26 mouse cellular contexts compared by ENCODE assay signal in genomic region chr2:170579551-170579950, GRCm38 (mm10). TPM values are rescaled to one million over a fixed set of nuclear protein-coding genes. Genes with fewer than 3 reads are reported as not detected.
DNase-seq lines count a peak whose midpoint lies in the region; ATAC-seq and TF ChIP-seq lines count a peak whose summit lies in the region.
"Had no signal": no experiment of that assay in that cellular context is flagged by ENCODE, and none has a peak within 500 bp of the region (broad histone marks: within the 10 kb centered on the region; RNA-seq: fewer than 3 reads in every experiment).

No protein-coding gene starts in this region.

- peak; percentile 7 to 14 for DNase-seq in heart, postnatal 10 days
- peak; percentile 9 to 22 for DNase-seq in left cerebral cortex, postnatal 36 days (ENCODE audit: low spot score in 2 of 2)
- no peak for DNase-seq in left cerebral cortex, adult 2 months (ENCODE audit: extremely low spot score in 1 of 2, low spot score in 2 of 2)
- peak; percentile 33 for DNase-seq in midbrain, postnatal 0 days (ENCODE audit: low spot score)
- DNase-seq in midbrain, embryonic 14.5 days, result no peak
- no peak for DNase-seq in adrenal gland, postnatal 10 days
- DNase-seq: cerebellum, adult 9-10 months; gastrocnemius, adult 2 months; heart, adult 18-20 months; kidney, adult 18-20 months; kidney, postnatal 25 days; layer of hippocampus, adult 9-11 months; thymus, postnatal 36 days had no signal

- H3K4me3 ChIP-seq in heart, embryonic 12.5 days, result no peak overlapping the region
- H3K4me3 ChIP-seq in left cerebral cortex, adult 2 months, result no peak overlapping the region
- no peak overlapping the region for H3K4me3 ChIP-seq in midbrain, postnatal 0 days (ENCODE audit: low read depth, low read length)
- no peak overlapping the region for H3K4me3 ChIP-seq in midbrain, embryonic 14.5 days (replicated peaks; ENCODE audit: low read depth, low read length)
- H3K4me3 ChIP-seq: embryonic facial prominence, embryonic 12.5 days; gastrocnemius, adult 2 months; heart, embryonic 15.5 days; hindbrain, embryonic 10.5 days; liver, embryonic 12.5 days; midbrain, embryonic 13.5 days; neural tube, embryonic 15.5 days had no signal

- WGBS in heart, embryonic 12.5 days, result 79% methylated on average over 10 of the region's 10 CpGs
- WGBS in midbrain, postnatal 0 days, result 82% methylated on average over 10 of the region's 10 CpGs
- WGBS in midbrain, embryonic 14.5 days, result 86% methylated on average over 10 of the region's 10 CpGs

- no peak overlapping the region for H3K27ac ChIP-seq in heart, embryonic 12.5 days (ENCODE audit: poor library complexity, severe bottlenecking)
- no peak overlapping the region for H3K27ac ChIP-seq in left cerebral cortex, adult 2 months
- no peak overlapping the region for H3K27ac ChIP-seq in midbrain, postnatal 0 days (ENCODE audit: low read depth, low read length)
- H3K27ac ChIP-seq in midbrain, embryonic 14.5 days (replicated peaks; ENCODE audit: low read depth, low read length), result no peak overlapping the region
- H3K27ac ChIP-seq: embryonic facial prominence, embryonic 12.5 days; gastrocnemius, adult 2 months; heart, embryonic 15.5 days; hindbrain, embryonic 10.5 days; liver, embryonic 12.5 days; midbrain, embryonic 13.5 days; neural tube, embryonic 15.5 days had no signal

- H3K9me3 ChIP-seq in heart, embryonic 12.5 days (replicated peaks), result no peaks in the 10 kb centered on the region
- no peaks in the 10 kb centered on the region for H3K9me3 ChIP-seq in midbrain, postnatal 0 days (ENCODE audit: low read length)
- no peaks in the 10 kb centered on the region for H3K9me3 ChIP-seq in midbrain, embryonic 14.5 days (ENCODE audit: control insufficient read depth, low read length)
- H3K9me3 ChIP-seq: embryonic facial prominence, embryonic 12.5 days; heart, embryonic 15.5 days; hindbrain, embryonic 10.5 days; liver, embryonic 12.5 days; midbrain, embryonic 13.5 days; neural tube, embryonic 15.5 days had no signal

- no peaks in the 10 kb centered on the region for H3K4me1 ChIP-seq in heart, embryonic 12.5 days (replicated peaks)
- no peaks in the 10 kb centered on the region for H3K4me1 ChIP-seq in midbrain, postnatal 0 days (ENCODE audit: insufficient read depth, low read length)
- no peaks in the 10 kb centered on the region for H3K4me1 ChIP-seq in midbrain, embryonic 14.5 days (ENCODE audit: control insufficient read depth, insufficient read depth, low read length)
- H3K4me1 ChIP-seq: embryonic facial prominence, embryonic 12.5 days; heart, embryonic 15.5 days; liver, embryonic 12.5 days; midbrain, embryonic 13.5 days; neural tube, embryonic 15.5 days had no signal

- H3K27me3 ChIP-seq in heart, embryonic 12.5 days (replicated peaks), result no peaks in the 10 kb centered on the region
- no peaks in the 10 kb centered on the region for H3K27me3 ChIP-seq in midbrain, postnatal 0 days (ENCODE audit: insufficient read depth, low read length)
- H3K27me3 ChIP-seq in midbrain, embryonic 14.5 days (ENCODE audit: control insufficient read depth, insufficient read depth, low read length), result no peaks in the 10 kb centered on the region
- H3K27me3 ChIP-seq: embryonic facial prominence, embryonic 12.5 days; heart, embryonic 15.5 days; liver, embryonic 12.5 days; midbrain, embryonic 13.5 days; neural tube, embryonic 15.5 days had no signal

- TF ChIP-seq CTCF in left cerebral cortex, adult 2 months (IDR thresholded peaks at IDR 0.05), result no peak
- no peak for TF ChIP-seq CTCF in midbrain, postnatal 0 days (IDR thresholded peaks at IDR 0.05)

- no peak for ATAC-seq in heart, embryonic 12.5 days (ENCODE audit: insufficient number of reproducible peaks, low FRiP score)
- ATAC-seq in midbrain, postnatal 0 days (ENCODE audit: low FRiP score), result no peak
- ATAC-seq in midbrain, embryonic 14.5 days (ENCODE audit: low FRiP score, low TSS enrichment), result no peak
- ATAC-seq: liver, embryonic 12.5 days; midbrain, embryonic 13.5 days had no signal

- H3K36me3 ChIP-seq in heart, embryonic 12.5 days, result no peaks in the 10 kb centered on the region
- H3K36me3 ChIP-seq in midbrain, postnatal 0 days (ENCODE audit: insufficient read depth, low read length), result no peaks in the 10 kb centered on the region
- no peaks in the 10 kb centered on the region for H3K36me3 ChIP-seq in midbrain, embryonic 14.5 days (ENCODE audit: control insufficient read depth, insufficient read depth, low read length)
- H3K36me3 ChIP-seq: embryonic facial prominence, embryonic 12.5 days; heart, embryonic 15.5 days; hindbrain, embryonic 10.5 days; liver, embryonic 12.5 days; midbrain, embryonic 13.5 days; neural tube, embryonic 15.5 days had no signal

- H3K4me2 ChIP-seq in heart, embryonic 12.5 days, result no peak overlapping the region
- H3K4me2 ChIP-seq in midbrain, postnatal 0 days (ENCODE audit: low read depth, low read length, poor library complexity, severe bottlenecking), result no peak overlapping the region
- no peak overlapping the region for H3K4me2 ChIP-seq in midbrain, embryonic 14.5 days (ENCODE audit: low read length)
- H3K4me2 ChIP-seq: embryonic facial prominence, embryonic 12.5 days; heart, embryonic 15.5 days; liver, embryonic 12.5 days; midbrain, embryonic 13.5 days; neural tube, embryonic 15.5 days had no signal

- intact Hi-C loops in heart, postnatal 10 days (cut with DNase I), result no loop called here
- intact Hi-C loops in left cerebral cortex, postnatal 36 days (cut with DNase I), result no loop called here
- intact Hi-C loops in left cerebral cortex, adult 2 months (cut with DNase I), result no loop called here

- no peak overlapping the region for H3K9ac ChIP-seq in heart, embryonic 12.5 days
- H3K9ac ChIP-seq in midbrain, postnatal 0 days (replicated peaks; ENCODE audit: low read length, poor library complexity, severe bottlenecking), result no peak overlapping the region
- no peak overlapping the region for H3K9ac ChIP-seq in midbrain, embryonic 14.5 days (replicated peaks; ENCODE audit: low read length)
- H3K9ac ChIP-seq: embryonic facial prominence, embryonic 12.5 days; heart, embryonic 15.5 days; liver, embryonic 12.5 days; midbrain, embryonic 13.5 days; neural tube, embryonic 15.5 days had no signal

RNA-seq across cellular contexts. Expression of gene 4930470P17Rik, which starts 22.3 kb away (rescaled TPM):
- total RNA-seq in heart, postnatal 10 days (2021), result not detected
- polyA plus RNA-seq in heart, embryonic 12.5 days (2016; fragmentation: Nextera tagmentation; extraction: Ambion mirVana), result not detected in 2 replicates
- total RNA-seq in left cerebral cortex, postnatal 36 days (2021), result not detected
- total RNA-seq in left cerebral cortex, adult 2 months (2021), result not detected
- not detected in 2 replicates for total RNA-seq in midbrain, postnatal 0 days (2014; rRNA removed)
- polyA plus RNA-seq in midbrain, postnatal 0 days (2015; fragmentation: Nextera tagmentation; extraction: Ambion mirVana), result not detected in 2 replicates
- polyA plus RNA-seq in midbrain, embryonic 14.5 days (2014; fragmentation: Nextera tagmentation; extraction: Ambion mirVana), result not detected in 2 replicates
- total RNA-seq in adrenal gland, postnatal 10 days (2021), result not detected
- total RNA-seq: adrenal gland, adult 18-20 months; gastrocnemius, adult 2 months; heart, adult 18-20 months; left cerebral cortex, postnatal 25 days; megakaryocyte progenitor cell, adult 5-6 weeks had no signal
- polyA plus RNA-seq: cortical plate, adult 2 months; embryonic facial prominence, embryonic 12.5 days; heart, embryonic 15.5 days; hindbrain, embryonic 10.5 days; liver, embryonic 12.5 days; lung, embryonic 16.5 days; midbrain, embryonic 13.5 days; small intestine, adult 2 months had no signal

Comparison
In these comparisons a context has a peak if more than half of its experiments do, and no peak if none do; other contexts are left out.
1. DNase-seq: peak in heart, postnatal 10 days (2 of 2), left cerebral cortex, postnatal 36 days (2 of 2) and midbrain, postnatal 0 days (single experiment); none in left cerebral cortex, adult 2 months (0 of 2), midbrain, embryonic 14.5 days (single experiment) and adrenal gland, postnatal 10 days (single experiment).